Mouse (Mus musculus) heart, embryonic 11.5 days (tissue): ENCODE data around the gene Ctnnd2. TPM values are rescaled to one million over a fixed set of nuclear protein-coding genes. Genes with fewer than 3 reads are reported as not detected.

Experiments
- ATAC-seq: fragments of 200-750 bp; cut with Nextera tagmentation; replicated peaks from 2 replicates; pipeline ENCODE4 v1.8.0; 2017; ENCODE audit warnings: moderate library complexity; ENCODE audit not compliant: insufficient number of reproducible peaks, low FRiP score, low TSS enrichment
- H3K27ac ChIP-seq: fragments of 300-500 bp; sonication (generic); 2 replicates; pipeline ENCODE4 v1.5.1; 2014; ENCODE audit warnings: mild to moderate bottlenecking, low read depth, low read length
- H3K27me3 ChIP-seq: fragments of 300-500 bp; sonication (generic); 2 replicates; pipeline ENCODE4 v1.6.1; 2014; ENCODE audit warnings: mild to moderate bottlenecking, low read length, mixed read lengths; ENCODE audit not compliant: control insufficient read depth, insufficient read depth
- H3K36me3 ChIP-seq: fragments of 300-500 bp; sonication (generic); 2 replicates; pipeline ENCODE4 v1.6.1; 2014; ENCODE audit warnings: mild to moderate bottlenecking, low read length, moderate library complexity, mixed read lengths; ENCODE audit not compliant: control insufficient read depth, insufficient read depth
- H3K4me1 ChIP-seq: fragments of 300-500 bp; sonication (generic); 2 replicates; pipeline ENCODE4 v1.6.1; 2014; ENCODE audit warnings: low read length; ENCODE audit not compliant: control insufficient read depth, insufficient read depth
- H3K4me2 ChIP-seq: fragments of 300-500 bp; sonication (generic); 2 replicates; pipeline ENCODE4 v1.6.1; 2014; ENCODE audit warnings: mild to moderate bottlenecking, moderate library complexity
- H3K4me3 ChIP-seq: fragments of 300-500 bp; sonication (generic); 2 replicates; pipeline ENCODE4 v1.5.1; 2014; ENCODE audit warnings: low read depth, low read length
- H3K9ac ChIP-seq: fragments of 300-500 bp; sonication (generic); 2 replicates; pipeline ENCODE4 v1.6.1; 2014; ENCODE audit warnings: mild to moderate bottlenecking, low read depth, low read length, moderate library complexity
- H3K9me3 ChIP-seq: fragments of 300-500 bp; sonication (generic); replicated peaks from 2 replicates; pipeline ENCODE4 v1.6.1; 2016; ENCODE audit warnings: low read length; ENCODE audit not compliant: control insufficient read depth
- WGBS: fragments of 180-500 bp; shearing (Covaris S2); extraction: QIAGEN DNeasy Blood & Tissue Kit; methylation state at CpG from one replicate; pipeline ENCODE4 v1.1.7; 2014; ENCODE audit not compliant: insufficient replicate concordance; 5-methylcytosine and 5-hydroxymethylcytosine counted together
- polyA plus RNA-seq: library from polyadenylated mRNA; unstranded; fragments of >200 nt; fragmentation: Nextera tagmentation; extraction: Ambion mirVana; gene quantifications from 2 replicates; pipeline ENCODE4 v1.2.1, GENCODE M21; 2014

Ctnnd2 gene
- polyA plus RNA-seq, 1 experiment from 2014 or later, result 2.1 TPM

DNA sequence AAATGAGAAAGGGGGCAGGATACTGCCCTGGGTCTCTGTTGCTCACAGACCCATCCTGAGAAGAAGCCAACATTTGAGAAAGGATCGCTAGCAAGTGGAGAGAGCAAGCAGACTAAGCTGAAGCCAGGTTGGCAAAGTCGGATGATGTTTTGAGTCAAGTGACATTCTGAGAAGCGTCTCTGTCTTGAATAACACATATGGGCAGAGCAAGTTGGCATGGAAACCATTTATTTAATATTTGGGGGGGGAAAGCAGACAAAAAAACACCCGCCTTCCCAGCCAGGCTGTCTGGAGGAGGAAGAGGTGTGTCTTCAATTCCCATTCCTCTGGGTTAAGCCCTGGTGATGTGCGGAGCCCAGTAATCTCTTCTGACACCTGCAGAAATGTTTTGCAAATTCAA is 832.1 kb downstream of the Ctnnd2 start:
- H3K4me3 ChIP-seq, result no peak overlapping the region
- H3K9me3 ChIP-seq, result no peaks in the 10 kb centered on the region
- no peak overlapping the region for H3K27ac ChIP-seq
- H3K4me1 ChIP-seq, result no peaks in the 10 kb centered on the region
- ATAC-seq, result no peak
- WGBS, result 88% methylated on average over 5 of the region's 5 CpGs
- H3K4me2 ChIP-seq, result no peak overlapping the region
- no peaks in the 10 kb centered on the region for H3K27me3 ChIP-seq
- no peak overlapping the region for H3K9ac ChIP-seq
- H3K36me3 ChIP-seq, result no peaks in the 10 kb centered on the region

DNA sequence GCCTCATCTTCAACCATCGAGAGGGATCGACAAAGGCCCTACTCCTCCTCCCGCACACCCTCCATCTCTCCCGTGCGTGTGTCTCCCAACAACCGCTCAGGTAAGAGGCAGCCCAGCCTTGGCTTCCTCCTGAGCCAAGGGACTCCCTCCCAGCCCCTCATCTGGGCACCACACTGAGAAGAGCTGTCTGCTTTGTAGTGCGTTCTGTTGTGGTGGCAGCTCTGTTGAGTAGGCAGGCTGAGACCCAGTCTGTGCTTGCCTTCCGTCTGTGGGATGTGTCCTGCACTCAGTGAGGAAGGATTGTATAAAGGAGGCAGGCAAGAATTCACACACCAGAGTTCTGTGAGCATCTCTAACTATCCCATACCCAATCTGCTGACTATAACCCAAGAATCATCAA is 832.6 kb downstream of the Ctnnd2 start:
- no peak for ATAC-seq
- Histone ChIP-seq H3K4me1 (no peaks in the 10 kb centered on the region), H3K27me3 (no peaks in the 10 kb centered on the region), H3K9me3 (no peaks in the 10 kb centered on the region), H3K36me3 (no peaks in the 10 kb centered on the region), H3K27ac (no peak overlapping the region), H3K4me2 (no peak overlapping the region), H3K4me3 (no peak overlapping the region), H3K9ac (no peak overlapping the region)
- 71% methylated on average over 8 of the region's 8 CpGs for WGBS

DNA sequence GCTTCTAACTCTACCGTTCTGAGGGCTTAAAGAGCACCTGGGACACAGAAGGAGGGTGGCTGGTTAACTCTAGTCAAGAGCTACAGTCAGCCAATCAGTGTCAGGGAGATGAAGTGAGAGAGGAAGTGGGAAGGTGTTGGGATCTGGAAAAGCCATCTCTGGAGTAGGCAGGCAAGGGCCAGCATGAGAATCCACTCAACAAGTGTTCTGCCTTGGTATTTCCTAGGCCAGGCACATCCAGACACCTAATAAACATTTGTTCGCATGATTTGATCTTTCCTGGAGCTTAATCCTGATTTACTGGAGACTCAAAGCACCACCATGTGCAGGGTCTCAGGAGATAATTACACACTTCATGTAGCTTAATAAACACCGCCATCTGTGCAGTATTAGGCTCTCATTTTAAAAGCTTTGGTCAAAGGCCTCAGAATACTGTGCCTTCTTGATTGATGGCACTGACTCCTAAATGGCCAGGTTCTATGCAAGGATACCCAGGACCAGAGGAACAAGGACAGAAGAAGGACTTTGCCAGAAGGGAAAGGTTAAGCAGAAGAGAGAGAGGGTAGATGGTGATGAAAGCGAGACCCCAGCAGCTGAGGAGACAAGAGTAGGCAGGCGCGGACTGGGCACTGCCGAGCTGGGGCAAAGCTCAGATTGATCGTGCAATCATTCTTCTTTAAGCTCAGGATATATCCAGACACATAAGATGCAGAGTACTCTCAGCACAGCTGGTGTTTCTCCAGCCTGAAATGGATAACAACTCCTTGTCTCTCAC is 833.8 kb downstream of the Ctnnd2 start:
- Histone ChIP-seq H3K27me3 (no peaks in the 10 kb centered on the region), H3K9ac (no peak overlapping the region), H3K36me3 (no peaks in the 10 kb centered on the region), H3K4me3 (no peak overlapping the region), H3K4me2 (no peak overlapping the region), H3K9me3 (no peaks in the 10 kb centered on the region), H3K4me1 (no peaks in the 10 kb centered on the region), H3K27ac (no peak overlapping the region)
- WGBS, result 74% methylated on average over 8 of the region's 8 CpGs
- no peak for ATAC-seq

DNA sequence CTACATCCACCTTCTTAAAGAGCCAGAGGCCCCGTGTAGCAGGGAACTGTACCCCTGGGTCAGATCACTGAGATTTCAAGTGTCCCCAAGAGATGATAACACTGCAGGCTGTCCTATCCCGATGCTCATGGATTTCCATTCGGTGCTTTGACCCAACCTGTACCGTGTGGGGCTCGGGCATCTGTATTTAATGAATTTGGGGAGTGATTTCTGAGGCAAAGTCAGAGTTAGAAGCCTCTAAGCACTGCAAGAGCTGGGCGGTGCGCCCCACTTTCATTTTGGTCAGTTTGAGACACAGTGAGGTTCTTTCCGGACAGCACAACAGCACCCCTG is 834.4 kb downstream of the Ctnnd2 start:
- no peaks in the 10 kb centered on the region for H3K4me1 ChIP-seq
- WGBS, result 84% methylated on average over 8 of the region's 8 CpGs
- H3K27ac ChIP-seq, result no peak overlapping the region
- no peaks in the 10 kb centered on the region for H3K36me3 ChIP-seq
- ATAC-seq, result no peak
- no peaks in the 10 kb centered on the region for H3K27me3 ChIP-seq
- H3K4me2 ChIP-seq, result no peak overlapping the region
- no peaks in the 10 kb centered on the region for H3K9me3 ChIP-seq
- no peak overlapping the region for H3K4me3 ChIP-seq
- no peak overlapping the region for H3K9ac ChIP-seq

DNA sequence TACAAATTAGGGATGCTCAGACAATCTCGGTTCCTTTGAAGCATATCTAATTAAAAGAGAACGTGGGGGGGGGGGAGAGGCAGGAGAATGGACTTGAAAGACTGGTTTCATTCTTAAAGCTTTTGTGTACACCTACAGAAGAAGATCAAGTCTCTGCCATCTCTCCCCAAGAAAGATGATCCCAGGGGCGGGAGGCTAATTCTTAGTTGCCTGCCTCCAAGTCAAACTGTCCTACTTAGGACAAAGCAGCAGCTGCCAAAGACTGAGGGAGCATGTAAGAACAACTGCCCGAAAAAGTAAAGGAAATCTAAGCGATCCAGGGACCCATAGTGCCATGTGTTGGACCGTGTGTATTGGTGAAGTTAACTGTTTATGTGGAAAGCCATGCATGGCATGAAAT is 836.2 kb downstream of the Ctnnd2 start:
- no peak for ATAC-seq
- 72% methylated on average over 6 of the region's 6 CpGs for whole genome bisulfite sequencing
- H3K9me3 ChIP-seq, result no peaks in the 10 kb centered on the region
- H3K27me3 ChIP-seq, result no peaks in the 10 kb centered on the region
- H3K9ac ChIP-seq, result no peak overlapping the region
- no peak overlapping the region for H3K4me3 ChIP-seq
- no peak overlapping the region for H3K27ac ChIP-seq
- H3K4me2 ChIP-seq, result no peak overlapping the region
- no peaks in the 10 kb centered on the region for H3K36me3 ChIP-seq
- no peaks in the 10 kb centered on the region for H3K4me1 ChIP-seq

DNA sequence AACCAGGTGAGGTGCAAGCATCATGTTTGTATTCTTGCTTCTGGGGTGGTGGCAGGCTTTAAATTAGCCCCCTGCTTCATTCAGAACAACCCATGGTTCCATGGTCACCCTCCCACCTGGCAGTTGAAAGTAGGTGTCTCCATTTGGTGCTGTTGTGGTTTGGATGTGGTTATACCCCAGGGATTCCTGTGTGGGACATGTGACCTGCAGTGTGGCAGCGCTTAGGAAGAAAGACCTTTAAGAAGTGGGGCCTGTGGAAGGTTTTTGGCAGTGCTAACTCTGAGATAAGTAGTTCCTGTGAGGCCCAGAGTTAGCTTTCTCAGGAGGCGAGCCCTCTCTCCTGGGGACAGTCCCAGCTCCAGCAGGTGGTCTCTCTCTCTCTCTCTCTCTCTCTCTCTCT is 848.4 kb downstream of the Ctnnd2 start:
- no peak overlapping the region for H3K4me2 ChIP-seq
- no peaks in the 10 kb centered on the region for H3K27me3 ChIP-seq
- no peaks in the 10 kb centered on the region for H3K36me3 ChIP-seq
- no peak overlapping the region for H3K27ac ChIP-seq
- no peak for ATAC-seq
- WGBS, result 56% methylated on average over 2 of the region's 2 CpGs
- H3K4me1 ChIP-seq, result no peaks in the 10 kb centered on the region
- H3K4me3 ChIP-seq, result no peak overlapping the region
- no peaks in the 10 kb centered on the region for H3K9me3 ChIP-seq
- no peak overlapping the region for H3K9ac ChIP-seq

DNA sequence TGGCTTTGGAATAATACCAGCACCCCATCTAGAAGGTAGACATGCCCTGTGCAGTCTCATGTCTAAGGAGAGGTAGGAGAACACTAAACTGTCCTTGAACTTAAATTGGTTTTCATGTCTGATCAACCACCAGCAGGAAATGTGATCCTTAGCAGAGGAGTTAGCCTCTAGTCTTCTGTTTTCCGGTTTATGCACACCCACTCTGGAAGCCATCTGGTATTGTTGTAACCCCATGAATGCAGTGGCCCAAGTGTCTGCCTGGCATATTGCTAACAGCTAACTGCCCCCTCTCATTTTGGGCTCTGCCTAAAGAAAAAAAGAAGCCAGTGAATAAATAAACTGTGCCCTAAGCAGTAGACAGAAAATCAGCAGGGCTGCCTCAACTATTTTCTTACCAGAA is 849.6 kb downstream of the Ctnnd2 start:
- H3K4me1 ChIP-seq, result no peaks in the 10 kb centered on the region
- no peak overlapping the region for H3K4me3 ChIP-seq
- no peak overlapping the region for H3K4me2 ChIP-seq
- H3K27ac ChIP-seq, result no peak overlapping the region
- no peaks in the 10 kb centered on the region for H3K9me3 ChIP-seq
- WGBS, result 72% methylated on average over 1 of the region's 1 CpGs
- no peaks in the 10 kb centered on the region for H3K36me3 ChIP-seq
- ATAC-seq, result no peak
- no peak overlapping the region for H3K9ac ChIP-seq
- no peaks in the 10 kb centered on the region for H3K27me3 ChIP-seq

DNA sequence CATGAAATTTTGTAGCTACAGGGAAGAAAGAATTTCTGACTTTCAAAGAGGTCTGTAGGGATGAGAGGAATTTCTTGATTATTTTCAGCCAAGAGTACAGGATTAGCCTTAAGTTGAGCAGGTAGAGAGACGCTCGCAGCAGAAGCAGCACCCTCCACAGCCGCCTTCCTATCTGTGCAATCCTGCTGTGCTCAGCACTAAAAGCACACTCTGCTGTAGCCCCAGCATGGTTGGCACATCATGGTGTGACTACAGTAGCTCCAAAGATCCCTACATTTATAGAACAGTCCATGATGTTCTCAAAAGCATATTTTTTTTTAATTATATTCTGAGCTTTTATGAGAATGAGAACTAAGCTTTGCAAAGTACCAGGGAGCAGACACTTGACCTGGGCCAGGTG is 850.1 kb downstream of the Ctnnd2 start:
- Histone ChIP-seq H3K27me3 (no peaks in the 10 kb centered on the region), H3K27ac (no peak overlapping the region), H3K4me1 (no peaks in the 10 kb centered on the region), H3K9ac (no peak overlapping the region), H3K9me3 (no peaks in the 10 kb centered on the region), H3K4me2 (no peak overlapping the region), H3K36me3 (no peaks in the 10 kb centered on the region), H3K4me3 (no peak overlapping the region)
- ATAC-seq, result no peak
- 69% methylated on average over 3 of the region's 3 CpGs for WGBS

DNA sequence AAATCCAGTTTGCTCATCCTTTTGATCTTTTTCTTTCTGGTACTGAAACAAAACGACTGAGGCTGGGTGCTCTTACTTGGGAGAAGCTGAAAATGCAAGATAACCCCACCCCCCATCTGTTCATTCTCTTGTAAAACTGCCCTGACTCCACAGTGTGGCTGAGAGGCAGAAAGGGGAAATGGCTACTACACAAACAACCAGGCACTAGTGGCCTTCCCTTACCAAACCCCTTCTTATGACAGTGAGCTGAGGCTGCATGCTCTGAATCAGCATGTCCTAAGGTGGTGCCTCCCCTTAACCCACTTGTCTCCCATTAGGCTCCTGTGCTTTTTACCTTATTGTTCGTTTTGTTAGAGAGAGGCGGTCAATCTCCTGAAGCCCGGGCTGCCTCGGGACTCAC is 851.4 kb downstream of the Ctnnd2 start:
- Histone ChIP-seq H3K4me2 (no peak overlapping the region), H3K9me3 (no peaks in the 10 kb centered on the region), H3K27me3 (no peaks in the 10 kb centered on the region), H3K9ac (no peak overlapping the region), H3K4me1 (no peaks in the 10 kb centered on the region), H3K4me3 (no peak overlapping the region), H3K27ac (no peak overlapping the region), H3K36me3 (no peaks in the 10 kb centered on the region)
- WGBS, result 75% methylated on average over 5 of the region's 5 CpGs
- no peak for ATAC-seq
